Mouse (Mus musculus) testis, adult 2 months (tissue): Measurements from ENCODE around the gene Ramp2. TPM values are rescaled to one million over a fixed set of nuclear protein-coding genes. Genes with fewer than 3 reads are reported as not detected.
A peak's percentile ranks its signal among the peaks of the same experiment; 100 is the strongest.

ENCODE experiments used
- H3K27ac ChIP-seq: fragments of 200-500 bp; 2 replicates; pipeline ENCODE4 v1.5.1; 2012; ENCODE audit warnings: low read depth, low read length; ENCODE audit not compliant: control insufficient read depth, insufficient read depth
- H3K27me3 ChIP-seq: fragments of 200-500 bp; 2 replicates; pipeline ENCODE4 v1.6.1; 2012; ENCODE audit warnings: mild to moderate bottlenecking, low read length, moderate library complexity; ENCODE audit not compliant: control insufficient read depth, insufficient read depth
- H3K36me3 ChIP-seq: fragments of 200-500 bp; 2 replicates; pipeline ENCODE4 v1.6.1; 2012; ENCODE audit warnings: mild to moderate bottlenecking, low read length; ENCODE audit not compliant: control insufficient read depth, insufficient read depth
- H3K4me1 ChIP-seq: fragments of 200-500 bp; 2 replicates; pipeline ENCODE4 v1.6.1; 2012; ENCODE audit warnings: low read length; ENCODE audit not compliant: control insufficient read depth, insufficient read depth
- H3K4me3 ChIP-seq: fragments of 200-500 bp; 2 replicates; pipeline ENCODE4 v1.5.1; 2012; ENCODE audit warnings: low read depth, mild to moderate bottlenecking, low read length, moderate library complexity, mixed read lengths; ENCODE audit not compliant: control insufficient read depth
- CTCF ChIP-seq: fragments of 200-500 bp; IDR thresholded peaks from 2 replicates; pipeline ENCODE4 v1.5.1; 2012; ENCODE audit warnings: low read depth, mild to moderate bottlenecking, inconsistent platforms, low read length, moderate library complexity; ENCODE audit not compliant: control insufficient read depth, insufficient read depth, insufficient replicate concordance
- POLR2A ChIP-seq: fragments of 200-500 bp; IDR thresholded peaks from 2 replicates; pipeline ENCODE4 v1.6.1; 2012; ENCODE audit warnings: low read depth, mild to moderate bottlenecking, inconsistent platforms, low read length, moderate library complexity; ENCODE audit not compliant: control insufficient read depth
- polyA plus RNA-seq: library from polyadenylated mRNA; depleted of rRNA; stranded (reverse); fragments of >200 nt; gene quantifications from 2 replicates; pipeline ENCODE4 v1.2.3, GENCODE M21; 2012

Gene Ramp2
- polyA plus RNA-seq, 1 experiment: 5.8 TPM

- Histone ChIP-seq H3K4me1 (peaks cover 5% of the 10 kb centered on the region), H3K27me3 (no peaks in the 10 kb centered on the region), H3K4me3 (peak overlapping the region; percentile 99), H3K27ac (peak overlapping the region; percentile 64), H3K36me3 (no peaks in the 10 kb centered on the region)
- TF ChIP-seq POLR2A: no peak
- no peak for TF ChIP-seq CTCF
These were observed 7.1 kb downstream of the Ramp2 start for GRCm38 (mm10) chr11:101252941-101253340.

- peak; percentile 88 for TF ChIP-seq POLR2A
- TF ChIP-seq CTCF: no peak
- no peaks in the 10 kb centered on the region for H3K27me3 ChIP-seq
These were observed 8.0 kb downstream of the Ramp2 start, which contains the start of gene Vps25 for GRCm38 (mm10) chr11:101253613-101254389. TSS of gene Vps25 (plus strand) at chr11:101253707.

GRCm38 (mm10) chr11:101255826-101256775 is 10.3 kb downstream of the Ramp2 start:
- Histone ChIP-seq H3K4me3 (no peak overlapping the region), H3K27me3 (no peaks in the 10 kb centered on the region; the same call in 1 of the 2 replicates), H3K27ac (no peak overlapping the region), H3K36me3 (no peaks in the 10 kb centered on the region), H3K4me1 (peaks cover 15% of the 10 kb centered on the region)
- TF ChIP-seq CTCF: no peak
- TF ChIP-seq POLR2A: no peak

More at GRCm38 (mm10) chr11:101253613-101254389, 8.0 kb downstream of the Ramp2 start, which contains the start of gene Vps25:
- peak within 1 kb of the TSS; percentile 99 for H3K4me3 ChIP-seq
- peak within 1 kb of the TSS; percentile 93 for H3K27ac ChIP-seq
- H3K4me1 ChIP-seq: peaks cover 3% of the 10 kb centered on the region
- H3K36me3 ChIP-seq: no peaks in the 10 kb centered on the region

GRCm38 (mm10) chr11:101259261-101259712 is 13.5 kb downstream of the Ramp2 start:
- H3K4me3 ChIP-seq: no peak overlapping the region
- H3K4me1 ChIP-seq: peaks cover 29% of the 10 kb centered on the region
- peaks cover 2% of the 10 kb centered on the region; the same call in 1 of the 2 replicates for H3K27me3 ChIP-seq
- H3K36me3 ChIP-seq: no peaks in the 10 kb centered on the region
- H3K27ac ChIP-seq: no peak overlapping the region
- TF ChIP-seq CTCF: no peak
- no peak for TF ChIP-seq POLR2A

- H3K4me1 ChIP-seq: peaks cover 35% of the 10 kb centered on the region
- H3K36me3 ChIP-seq: no peaks in the 10 kb centered on the region
- 0 out of 2 replicates have a peak within 1 kb of the TSS, but pooled peaks have one; percentile 43 for H3K27ac ChIP-seq
- TF ChIP-seq POLR2A: peak; percentile 32
- TF ChIP-seq CTCF: no peak
- H3K4me3 ChIP-seq: peak within 1 kb of the TSS; percentile 79
- H3K27me3 ChIP-seq: peaks cover 2% of the 10 kb centered on the region; the same call in 1 of the 2 replicates
These were observed 14.4 kb downstream of the Ramp2 start, which contains the start of gene Wnk4 for GRCm38 (mm10) chr11:101259948-101260825. TSS of gene Wnk4 (plus strand) at chr11:101260567.

GRCm38 (mm10) chr11:101260826-101261380 is 15.1 kb downstream of the Ramp2 start:
- 0 out of 2 replicates have a peak overlapping the region, but pooled peaks have one; percentile 43 for H3K27ac ChIP-seq
- peaks cover 2% of the 10 kb centered on the region; the same call in 1 of the 2 replicates for H3K27me3 ChIP-seq
- peaks cover 35% of the 10 kb centered on the region for H3K4me1 ChIP-seq

More at GRCm38 (mm10) chr11:101260826-101261380, 15.1 kb downstream of the Ramp2 start:
- no peaks in the 10 kb centered on the region for H3K36me3 ChIP-seq
- TF ChIP-seq POLR2A: no peak; the same call in 1 of the 2 replicates
- no peak for TF ChIP-seq CTCF
- peak overlapping the region; percentile 79 for H3K4me3 ChIP-seq
